Mouse (Mus musculus) ES-Bruce4 (cell line): ENCODE data around the gene Phc2. TPM values are rescaled to one million over a fixed set of nuclear protein-coding genes. Genes with fewer than 3 reads are reported as not detected.

Experiments used
- H3K27ac ChIP-seq: 2 replicates; pipeline ENCODE4 v1.5.1; 2012; ENCODE audit warnings: low read length, inconsistent platforms; ENCODE audit not compliant: insufficient read depth
- H3K27me3 ChIP-seq: 2 replicates; pipeline ENCODE4 v1.6.1; 2012; ENCODE audit warnings: mild to moderate bottlenecking, low read length, inconsistent platforms; ENCODE audit not compliant: control insufficient read depth, poor library complexity, insufficient read depth, severe bottlenecking
- H3K36me3 ChIP-seq: 2 replicates; pipeline ENCODE4 v1.6.1; 2012; ENCODE audit warnings: inconsistent platforms, mild to moderate bottlenecking, low read length, moderate library complexity; ENCODE audit not compliant: control insufficient read depth, poor library complexity, insufficient read depth, severe bottlenecking
- H3K4me1 ChIP-seq: one replicate; pipeline ENCODE4 v1.8.1; 2011; ENCODE audit warnings: low read length; ENCODE audit not compliant: control insufficient read depth, insufficient read depth
- H3K4me3 ChIP-seq: 2 replicates; pipeline ENCODE4 v1.5.1; 2011; ENCODE audit warnings: low read depth, mild to moderate bottlenecking, low read length
- H3K9ac ChIP-seq: 2 replicates; pipeline ENCODE4 v1.6.1; 2012; ENCODE audit warnings: low read depth, mild to moderate bottlenecking, inconsistent platforms; ENCODE audit not compliant: poor library complexity, severe bottlenecking
- H3K9me3 ChIP-seq: replicated peaks from 2 replicates; pipeline ENCODE4 v1.6.1; 2012; ENCODE audit warnings: mild to moderate bottlenecking, low read length, inconsistent platforms; ENCODE audit not compliant: control insufficient read depth, poor library complexity, insufficient read depth, severe bottlenecking
- CTCF ChIP-seq: IDR thresholded peaks from one replicate; pipeline ENCODE4 v1.8.1; 2011; ENCODE audit warnings: low read depth, low read length
- EP300 ChIP-seq: IDR thresholded peaks from 2 replicates; pipeline ENCODE4 v1.6.1; 2011; ENCODE audit warnings: low read depth, low read length; ENCODE audit not compliant: insufficient read depth
- POLR2A ChIP-seq: IDR thresholded peaks from one replicate; pipeline ENCODE4 v1.8.1; 2011; ENCODE audit warnings: low read length; ENCODE audit not compliant: insufficient read depth
- polyA plus RNA-seq: library from polyadenylated mRNA; stranded (reverse); fragments of >200 nt; gene quantifications from 2 replicates; pipeline ENCODE4 v1.2.4, GENCODE M21; 2011; ENCODE audit warnings: low read depth; ENCODE audit not compliant: missing spikeins, insufficient read depth, insufficient read length

Gene Phc2
- polyA plus RNA-seq, 1 experiment, result 38.4 TPM

GRCm38 (mm10) chr4:128769569-128770355, 115.3 kb downstream of the Phc2 start:
- no peak overlapping the region for H3K9ac ChIP-seq
- H3K27me3 ChIP-seq, result no peaks in the 10 kb centered on the region
- TF ChIP-seq CTCF (no peak), POLR2A (no peak), EP300 (no peak)
- H3K9me3 ChIP-seq, result no peaks in the 10 kb centered on the region
- no peak overlapping the region for H3K4me3 ChIP-seq
- no peaks in the 10 kb centered on the region for H3K4me1 ChIP-seq
- H3K27ac ChIP-seq, result no peak overlapping the region
- H3K36me3 ChIP-seq, result no peaks in the 10 kb centered on the region

- no peaks in the 10 kb centered on the region for H3K9me3 ChIP-seq
- no peaks in the 10 kb centered on the region for H3K4me1 ChIP-seq
- H3K27me3 ChIP-seq, result no peaks in the 10 kb centered on the region
- H3K9ac ChIP-seq, result no peak overlapping the region
- H3K36me3 ChIP-seq, result no peaks in the 10 kb centered on the region
- TF ChIP-seq EP300 (no peak), CTCF (no peak), POLR2A (no peak)
- H3K27ac ChIP-seq, result no peak overlapping the region
- H3K4me3 ChIP-seq, result no peak overlapping the region
Observed at GRCm38 (mm10) chr4:128770698-128771097, 116.2 kb downstream of the Phc2 start.

- Histone ChIP-seq H3K36me3 (no peaks in the 10 kb centered on the region), H3K9me3 (no peaks in the 10 kb centered on the region), H3K9ac (no peak overlapping the region), H3K27ac (no peak overlapping the region), H3K4me1 (no peaks in the 10 kb centered on the region), H3K4me3 (no peak overlapping the region), H3K27me3 (no peaks in the 10 kb centered on the region)
- TF ChIP-seq EP300 (no peak), POLR2A (no peak), CTCF (no peak)
Observed at GRCm38 (mm10) chr4:128773820-128774219, 119.3 kb downstream of the Phc2 start.

DNA sequence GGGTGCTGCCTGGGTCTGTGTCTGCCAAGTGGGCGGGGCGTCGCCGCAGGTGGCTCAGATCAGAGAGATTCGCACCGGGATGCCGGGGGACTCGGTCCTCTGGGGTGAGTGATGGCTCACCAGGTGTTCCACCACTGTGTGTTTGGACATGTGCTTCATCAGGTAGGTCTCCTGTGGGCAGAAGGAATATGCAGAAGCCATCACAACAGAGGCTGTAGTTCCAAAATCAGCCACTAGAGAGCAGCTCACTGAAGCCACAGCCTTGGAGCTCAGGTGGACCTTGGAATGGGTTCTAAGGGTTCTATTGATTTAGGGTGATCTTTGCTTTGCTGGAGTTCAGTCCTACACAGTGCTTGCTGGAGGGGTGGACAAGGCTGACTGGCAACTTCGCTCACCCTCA, 120.0 kb downstream of the Phc2 start:
- Histone ChIP-seq H3K27ac (no peak overlapping the region), H3K27me3 (no peaks in the 10 kb centered on the region), H3K9me3 (no peaks in the 10 kb centered on the region), H3K9ac (no peak overlapping the region), H3K36me3 (no peaks in the 10 kb centered on the region), H3K4me1 (no peaks in the 10 kb centered on the region), H3K4me3 (no peak overlapping the region)
- TF ChIP-seq CTCF (peak; percentile 49), POLR2A (no peak)

GRCm38 (mm10) chr4:128776568-128777289, 122.2 kb downstream of the Phc2 start:
- H3K4me3 ChIP-seq, result peak overlapping the region; percentile 37
- no peaks in the 10 kb centered on the region for H3K36me3 ChIP-seq
- no peaks in the 10 kb centered on the region for H3K27me3 ChIP-seq
- peak overlapping the region; percentile 1; the same call in 1 of the 2 replicates for H3K9ac ChIP-seq
- H3K27ac ChIP-seq, result no peak overlapping the region
- TF ChIP-seq POLR2A, result no peak
- TF ChIP-seq CTCF, result peak; percentile 89
- no peaks in the 10 kb centered on the region for H3K9me3 ChIP-seq
- H3K4me1 ChIP-seq, result no peaks in the 10 kb centered on the region

DNA sequence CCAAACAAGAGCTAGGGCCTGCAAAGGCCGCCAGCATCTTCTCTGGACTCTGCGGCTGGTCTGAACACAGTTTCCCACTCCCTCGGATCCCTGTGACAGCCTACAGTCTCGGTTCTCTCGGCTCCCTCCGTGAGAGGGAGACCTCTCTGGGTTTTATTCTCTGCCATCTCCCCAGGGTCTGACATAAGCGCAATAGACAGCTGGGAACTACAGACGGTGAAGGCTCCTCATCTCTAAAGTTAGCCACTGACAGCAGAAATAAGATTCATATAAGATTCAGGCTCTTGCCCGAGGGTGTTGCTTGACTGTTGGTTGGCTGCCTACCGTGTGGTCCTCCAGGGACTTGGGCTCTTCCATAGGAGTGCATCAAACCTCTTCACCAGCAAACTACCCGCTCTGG, 123.1 kb downstream of the Phc2 start:
- Histone ChIP-seq H3K9ac (peak overlapping the region; percentile 1; the same call in 1 of the 2 replicates), H3K36me3 (no peaks in the 10 kb centered on the region), H3K4me1 (no peaks in the 10 kb centered on the region), H3K9me3 (no peaks in the 10 kb centered on the region), H3K27ac (no peak overlapping the region), H3K27me3 (no peaks in the 10 kb centered on the region), H3K4me3 (peak overlapping the region; percentile 14)
- TF ChIP-seq POLR2A, result no peak
- no peak for TF ChIP-seq EP300
- no peak for TF ChIP-seq CTCF
